Mouse (Mus musculus) urinary bladder, postnatal 0 days (tissue): Measurements from ENCODE around the gene Mip. TPM values are rescaled to one million over a fixed set of nuclear protein-coding genes. Genes with fewer than 3 reads are reported as not detected.

Experiments
- polyA plus RNA-seq: library from polyadenylated mRNA; unstranded; fragments of >200 nt; fragmentation: Nextera tagmentation; extraction: Ambion mirVana; gene quantifications from 2 replicates; pipeline ENCODE4 v1.2.1, GENCODE M21; 2015

Gene Mip
- not detected in 2 replicates for polyA plus RNA-seq

DNA sequence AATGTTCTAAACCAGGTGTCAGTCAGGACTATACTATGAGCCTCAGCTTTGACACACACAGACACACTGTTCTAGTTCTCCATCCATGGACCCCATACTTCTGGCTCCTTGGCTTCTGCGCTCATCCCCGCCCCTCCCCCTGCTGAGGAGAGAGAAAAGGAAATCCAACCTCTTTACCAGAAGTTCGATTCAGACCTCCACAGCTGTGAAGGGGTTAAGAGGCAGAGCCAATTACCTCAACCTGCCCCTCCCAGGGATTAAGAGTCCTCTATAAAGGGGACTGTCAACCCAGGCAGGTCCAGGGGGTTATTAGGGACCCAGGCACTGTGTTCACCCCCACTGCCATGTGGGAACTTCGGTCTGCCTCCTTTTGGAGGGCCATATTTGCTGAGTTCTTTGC lies at the start of gene Mip:
Gene Mip (plus strand): TSS at position 301 of the 400 bp plus-strand sequence.

DNA sequence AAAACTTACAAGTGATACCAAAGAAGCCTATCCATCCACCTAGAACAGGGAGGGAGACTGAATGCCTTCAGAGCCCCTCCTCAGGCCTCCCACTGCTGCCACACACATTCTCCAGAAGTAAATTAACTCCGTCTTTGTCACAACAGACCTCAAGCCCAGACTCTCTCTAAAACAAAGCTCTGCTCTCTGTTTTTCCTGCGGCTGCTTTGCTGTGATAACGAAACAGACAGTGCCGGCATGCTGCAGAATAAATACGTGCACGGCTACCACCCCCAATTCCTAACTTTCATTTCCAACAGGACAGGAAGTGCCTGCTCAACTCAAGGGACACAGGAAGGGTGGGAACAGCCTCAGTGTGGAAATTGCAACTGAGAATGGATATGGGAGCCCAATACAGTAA lies 45.6 kb upstream of the Mip start, which contains the start of gene Rbms2:
Gene Rbms2 (minus strand): TSS at position 309 of the 400 bp plus-strand sequence.

DNA sequence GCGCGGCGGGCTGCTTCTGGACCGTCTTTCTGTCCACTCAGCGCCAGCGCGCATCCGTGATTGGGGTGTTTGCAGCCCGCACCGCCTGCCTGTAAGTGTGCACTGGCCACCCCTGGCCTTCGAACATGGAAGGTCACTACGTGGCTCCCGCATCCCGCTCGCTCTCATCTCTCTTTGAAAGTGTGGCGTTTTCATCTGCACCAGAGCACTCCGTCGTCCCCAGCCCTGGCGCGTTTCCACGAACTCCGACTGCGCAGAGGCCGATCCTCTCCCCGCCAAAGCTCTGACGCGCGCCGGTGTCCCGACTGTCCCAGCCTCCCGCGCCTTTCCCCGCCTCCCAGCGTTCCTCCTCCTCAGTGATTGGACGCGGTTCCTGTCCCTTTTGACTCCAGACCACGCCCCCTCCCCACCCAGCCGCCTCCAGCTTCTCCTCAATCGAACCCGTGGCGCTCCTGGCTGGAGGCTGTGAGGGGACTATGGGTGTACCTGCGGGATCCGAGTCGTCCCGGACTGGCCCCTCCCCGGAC lies 31.6 kb upstream of the Mip start, which contains the start of gene Gls2:
Gene Gls2 (plus strand): TSS at position 434 of the 527 bp plus-strand sequence.

DNA sequence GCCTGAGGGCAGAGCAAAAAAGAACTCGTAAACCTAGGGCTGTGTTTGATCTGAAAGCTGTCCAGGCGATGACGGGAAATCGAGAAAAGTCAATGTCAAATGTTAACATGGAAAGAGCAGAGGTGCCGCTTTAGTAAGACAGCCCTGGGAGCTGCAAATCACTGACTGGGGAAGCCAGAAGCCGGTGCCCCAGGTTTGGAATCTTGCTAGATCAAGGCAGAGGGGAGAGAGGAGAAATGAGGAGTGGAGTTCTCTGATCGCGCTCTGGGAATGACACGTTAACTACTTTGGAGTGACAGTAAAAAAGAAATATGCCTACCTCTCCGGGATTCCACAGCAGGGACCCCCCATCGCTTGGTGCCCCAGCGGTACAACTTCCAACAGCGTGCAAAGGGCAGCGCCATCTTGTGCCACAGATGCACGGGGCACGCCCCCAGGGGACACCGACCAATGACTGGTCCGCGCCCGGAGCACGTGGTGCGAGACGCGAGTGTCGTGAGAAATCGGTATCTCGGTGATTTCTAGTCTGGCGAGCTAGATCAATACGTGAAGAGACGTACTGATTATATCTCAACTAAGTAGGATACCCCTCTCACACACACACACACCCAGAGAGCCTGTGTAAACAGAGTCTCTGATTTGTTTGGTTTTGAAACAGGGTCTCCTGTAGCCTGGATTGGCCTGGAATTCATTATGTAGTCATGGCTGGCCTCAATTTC lies 14.1 kb upstream of the Mip start, which contains the start of gene Spryd4:
Gene Spryd4 (minus strand): TSS at position 418 of the 719 bp plus-strand sequence.

DNA sequence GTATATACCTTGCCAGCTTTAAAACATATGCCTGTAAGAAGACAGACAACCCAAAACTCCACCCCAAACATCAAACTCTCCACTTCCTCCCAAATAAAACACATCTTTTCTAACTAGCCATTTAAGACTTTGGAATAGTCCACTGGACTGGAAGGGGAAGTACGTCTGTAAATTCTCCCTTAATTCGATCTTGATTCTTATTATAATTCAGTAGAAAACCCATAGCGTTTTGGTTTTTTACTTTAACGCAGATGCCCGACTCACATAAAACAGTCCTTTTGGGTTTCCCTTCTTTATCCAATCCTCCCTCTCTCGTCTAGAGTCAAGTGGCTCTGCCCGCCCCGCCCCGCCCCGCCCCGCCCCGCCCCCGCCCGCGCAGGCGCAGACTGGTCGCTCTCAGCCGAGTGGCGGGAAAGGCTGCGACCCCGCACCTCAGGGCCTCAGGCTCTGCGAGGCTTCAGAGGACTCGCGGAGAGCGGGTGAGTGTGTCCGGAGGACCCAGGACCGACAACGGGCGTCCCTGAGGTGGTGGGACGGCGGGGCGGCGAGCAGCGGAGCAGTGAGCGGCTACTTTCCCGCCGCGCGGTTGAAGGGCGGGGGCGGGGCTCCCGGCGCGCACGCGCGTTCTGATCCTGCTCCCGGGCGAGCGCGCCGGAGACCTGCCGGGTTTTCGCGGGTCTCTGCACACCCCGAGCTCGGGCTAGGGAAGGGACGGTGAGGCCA lies 6.2 kb downstream of the Mip start, which contains the start of gene Timeless:
Gene Timeless (plus strand): TSS at position 369 of the 723 bp plus-strand sequence.

GRCm38 (mm10) chr10:128253677-128254255 lies 28.1 kb downstream of the Mip start, which contains the start of gene Apon:
TSS of gene Apon (plus strand) at chr10:128254096.

GRCm38 (mm10) chr10:128268371-128268770 lies 42.7 kb downstream of the Mip start, which contains the start of gene Apof:
TSS of gene Apof (plus strand) at chr10:128268671.

GRCm38 (mm10) chr10:128270287-128270841 lies 44.7 kb downstream of the Mip start, which contains the start of gene Stat2:
TSS of gene Stat2 (plus strand) at chr10:128270559.

Other genes with a start within 250 kb of the Mip start
- gene Hsd17b6, start 218.2 kb upstream of the Mip start, polyA plus RNA-seq = not detected in 2 replicates
- 18.1 and 22.6 TPM in 2 replicates for gene Prim1, start 210.7 kb upstream of the Mip start, polyA plus RNA-seq
- 648 and 722 TPM in 2 replicates for gene Naca, start 190.3 kb upstream of the Mip start, polyA plus RNA-seq
- 280 and 335 TPM in 2 replicates for gene Ptges3, start 166.9 kb upstream of the Mip start, polyA plus RNA-seq
- gene Atp5b, start 142.6 kb upstream of the Mip start, polyA plus RNA-seq = 2,155 and 2,375 TPM in 2 replicates
- 6.9 and 7.2 TPM in 2 replicates for gene Baz2a, start 134.3 kb upstream of the Mip start, polyA plus RNA-seq
- 28.2 and 31.3 TPM in 2 replicates for gene Rbms2, start 45.5 kb upstream of the Mip start, polyA plus RNA-seq
- gene Gls2, start 31.4 kb upstream of the Mip start, polyA plus RNA-seq = 0.37 and 0.49 TPM in 2 replicates
- gene Spryd4, start 14.0 kb upstream of the Mip start, polyA plus RNA-seq = 20.3 and 21.2 TPM in 2 replicates
- gene Timeless, start 6.2 kb downstream of the Mip start, polyA plus RNA-seq = 10.5 and 13.6 TPM in 2 replicates
- 0.12 TPM in 1 of 2 replicates, not detected in the other for gene Apon, start 28.3 kb downstream of the Mip start, polyA plus RNA-seq
- gene Apof, start 42.8 kb downstream of the Mip start, polyA plus RNA-seq = 0.46 and 1.4 TPM in 2 replicates
- gene Stat2, start 44.7 kb downstream of the Mip start, polyA plus RNA-seq = 10.9 and 12.7 TPM in 2 replicates
- gene Il23a, start 72.9 kb downstream of the Mip start, polyA plus RNA-seq = not detected in 2 replicates
- 11.6 and 12.1 TPM in 2 replicates for gene Pan2, start 77.5 kb downstream of the Mip start, polyA plus RNA-seq
- gene Cnpy2, start 96.6 kb downstream of the Mip start, polyA plus RNA-seq = 170 and 182 TPM in 2 replicates
- 150 and 164 TPM in 2 replicates for gene Cs, start 111.9 kb downstream of the Mip start, polyA plus RNA-seq
- gene Coq10a, start 143.2 kb downstream of the Mip start, polyA plus RNA-seq = 16.9 TPM in 2 replicates
- gene Ankrd52, start 151.3 kb downstream of the Mip start, polyA plus RNA-seq = 6.7 and 7.2 TPM in 2 replicates
- 0.06 TPM in 1 of 2 replicates, not detected in the other for gene Slc39a5, start 175.4 kb downstream of the Mip start, polyA plus RNA-seq
- 51.6 and 55.2 TPM in 2 replicates for gene Nabp2, start 185.7 kb downstream of the Mip start, polyA plus RNA-seq
- 26.1 and 26.5 TPM in 2 replicates for gene Rnf41, start 185.8 kb downstream of the Mip start, polyA plus RNA-seq
- gene Smarcc2, start 233.4 kb downstream of the Mip start, polyA plus RNA-seq = 25.9 and 32.1 TPM in 2 replicates